Mouse (Mus musculus) CH12.LX (cell line): ENCODE measurements around the gene Rbms2. TPM values are rescaled to one million over a fixed set of nuclear protein-coding genes. Genes with fewer than 3 reads are reported as not detected.
A peak's percentile ranks its signal among the peaks of the same experiment; 100 is the strongest.

Experiments
- DNase-seq: peaks from one replicate; pipeline ENCODE4 v3.0.0-alpha.2; 2013; ENCODE audit errors: extremely low read depth
- H3K27ac ChIP-seq: 2 replicates; pipeline ENCODE4 v1.5.1; 2012; ENCODE audit warnings: low read depth, mild to moderate bottlenecking, control low read depth, moderate library complexity; ENCODE audit not compliant: insufficient read depth
- H3K27me3 ChIP-seq: replicated peaks from 2 replicates; pipeline ENCODE3; 2012; ENCODE audit warnings: inconsistent platforms
- H3K36me3 ChIP-seq, 2 experiments: replicated peaks in 1 of 2; 2 replicates each; pipeline versions ENCODE3 to v1.6.1; 2012; ENCODE audit warnings: inconsistent platforms in 1 of 2, low read length in 1 of 2, mild to moderate bottlenecking in 1 of 2, mixed read lengths in 1 of 2, moderate library complexity in 1 of 2; ENCODE audit not compliant: control insufficient read depth in 1 of 2, insufficient read depth in 1 of 2
- H3K4me1 ChIP-seq, 2 experiments: 2 replicates each; pipeline ENCODE4 v1.6.1; 2012; ENCODE audit warnings: inconsistent platforms in 1 of 2, moderate library complexity in 1 of 2; ENCODE audit not compliant: insufficient read depth in 2 of 2, control insufficient read depth in 1 of 2
- H3K4me2 ChIP-seq: 2 replicates; pipeline ENCODE4 v1.6.1; 2012; ENCODE audit warnings: low read depth, mild to moderate bottlenecking, control low read depth; ENCODE audit not compliant: poor library complexity, insufficient read depth, severe bottlenecking
- H3K4me3 ChIP-seq, 3 experiments: fragments of 150-350 bp in 1 of 3; sonication (generic) in 1 of 3; replicated peaks in 1 of 3; 2 replicates each; pipeline versions ENCODE3 to v1.5.1; 2011 to 2012; ENCODE audit warnings: low read depth in 2 of 3, low read length in 2 of 3, mild to moderate bottlenecking in 2 of 3, moderate library complexity in 2 of 3, control low read depth in 1 of 3, improper control_type of control experiment in 1 of 3, inconsistent platforms in 1 of 3, mixed read lengths in 1 of 3; ENCODE audit not compliant: poor library complexity in 1 of 3
- H3K79me2 ChIP-seq: replicated peaks from 2 replicates; pipeline ENCODE4 v1.6.1; 2012; ENCODE audit warnings: mild to moderate bottlenecking, moderate library complexity; ENCODE audit not compliant: control insufficient read depth, poor library complexity, insufficient read depth, severe bottlenecking; ENCODE audit errors: extremely low read depth
- H3K9ac ChIP-seq: 2 replicates; pipeline ENCODE4 v1.6.1; 2012; ENCODE audit warnings: low read depth, mild to moderate bottlenecking, control low read depth, moderate library complexity; ENCODE audit not compliant: insufficient read depth
- H3K9me3 ChIP-seq: replicated peaks from 2 replicates; pipeline ENCODE3; 2012; ENCODE audit warnings: low read length, inconsistent platforms, mixed read lengths
- BHLHE40 ChIP-seq: IDR thresholded peaks from 2 replicates; pipeline ENCODE4 v1.6.1; 2011; ENCODE audit warnings: mild to moderate bottlenecking, low read depth, low read length, improper control_type of control experiment
- CHD1 ChIP-seq: IDR thresholded peaks from 2 replicates; pipeline ENCODE4 v1.6.1; 2012; ENCODE audit warnings: low read depth, low read length, improper control_type of control experiment, inconsistent platforms
- CHD2 ChIP-seq: IDR thresholded peaks from 2 replicates; pipeline ENCODE4 v1.6.1; 2011; ENCODE audit warnings: low read length, improper control_type of control experiment
- CTCF ChIP-seq, 2 experiments: IDR thresholded peaks in 1 of 2; conservative IDR thresholded peaks in 1 of 2; 2 replicates each; pipeline ENCODE4 v1.5.1; 2011 to 2012; ENCODE audit warnings: low read depth in 2 of 2, low read length in 2 of 2, improper control_type of control experiment in 1 of 2, inconsistent platforms in 1 of 2, mild to moderate bottlenecking in 1 of 2, moderate library complexity in 1 of 2
- E2F4 ChIP-seq: IDR thresholded peaks from 2 replicates; pipeline ENCODE4 v1.6.1; 2011; ENCODE audit warnings: low read depth, low read length, improper control_type of control experiment; ENCODE audit not compliant: insufficient replicate concordance
- ELF1 ChIP-seq: IDR thresholded peaks from 2 replicates; pipeline ENCODE4 v1.6.1; 2014; ENCODE audit warnings: low read depth, mild to moderate bottlenecking, inconsistent platforms, low read length, improper control_type of control experiment
- ETS1 ChIP-seq: conservative IDR thresholded peaks from 2 replicates; pipeline ENCODE4 v1.6.1; 2012; ENCODE audit warnings: low read depth, mild to moderate bottlenecking, inconsistent platforms, low read length, improper control_type of control experiment, moderate library complexity
- HCFC1 ChIP-seq: IDR thresholded peaks from 2 replicates; pipeline ENCODE4 v1.6.1; 2012; ENCODE audit warnings: low read depth, mild to moderate bottlenecking, inconsistent platforms, low read length, improper control_type of control experiment
- JUN ChIP-seq: IDR thresholded peaks from 2 replicates; pipeline ENCODE4 v1.6.1; 2011; ENCODE audit warnings: low read depth, mild to moderate bottlenecking, low read length, improper control_type of control experiment, moderate library complexity; ENCODE audit not compliant: insufficient read depth
- MAFK ChIP-seq: IDR thresholded peaks from 2 replicates; pipeline ENCODE4 v1.6.1; 2011; ENCODE audit warnings: low read length, improper control_type of control experiment; ENCODE audit not compliant: insufficient replicate concordance
- MAX ChIP-seq: IDR thresholded peaks from 2 replicates; pipeline ENCODE4 v1.6.1; 2011; ENCODE audit warnings: low read length, improper control_type of control experiment
- MAZ ChIP-seq: IDR thresholded peaks from 2 replicates; pipeline ENCODE4 v1.6.1; 2012; ENCODE audit warnings: low read depth, mild to moderate bottlenecking, inconsistent platforms, low read length, improper control_type of control experiment, moderate library complexity
- MEF2A ChIP-seq: IDR thresholded peaks from 2 replicates; pipeline ENCODE4 v1.6.1; 2014; ENCODE audit warnings: low read depth, mild to moderate bottlenecking, inconsistent platforms, low read length, improper control_type of control experiment, borderline replicate concordance
- NRF1 ChIP-seq: IDR thresholded peaks from 2 replicates; pipeline ENCODE4 v1.6.1; 2014; ENCODE audit warnings: low read depth, mild to moderate bottlenecking, inconsistent platforms, low read length, improper control_type of control experiment, moderate library complexity
- PAX5 ChIP-seq: IDR thresholded peaks from 2 replicates; pipeline ENCODE4 v1.6.1; 2012; ENCODE audit warnings: low read length, inconsistent platforms, mixed read lengths
- POLR2A ChIP-seq: IDR thresholded peaks from 2 replicates; pipeline ENCODE4 v1.6.1; 2011; ENCODE audit warnings: low read depth, mild to moderate bottlenecking, improper control_type of control experiment, low read length
- POLR2AphosphoS2 ChIP-seq: IDR thresholded peaks from 2 replicates; pipeline ENCODE4 v1.6.1; 2011; ENCODE audit warnings: low read depth, low read length, improper control_type of control experiment
- RAD21 ChIP-seq: IDR thresholded peaks from 2 replicates; pipeline ENCODE4 v1.6.1; 2011; ENCODE audit warnings: low read depth, mild to moderate bottlenecking, low read length, improper control_type of control experiment, moderate library complexity
- SMC3 ChIP-seq: IDR thresholded peaks from 2 replicates; pipeline ENCODE4 v1.6.1; 2011; ENCODE audit warnings: low read depth, low read length, improper control_type of control experiment
- TBP ChIP-seq: conservative IDR thresholded peaks from 2 replicates; pipeline ENCODE4 v1.6.1; 2011; ENCODE audit warnings: low read depth, low read length, improper control_type of control experiment
- TCF12 ChIP-seq: IDR thresholded peaks from 2 replicates; pipeline ENCODE4 v1.6.1; 2014; ENCODE audit warnings: low read depth, mild to moderate bottlenecking, inconsistent platforms, low read length, improper control_type of control experiment
- USF1 ChIP-seq: IDR thresholded peaks from 2 replicates; pipeline ENCODE4 v1.6.1; 2014; ENCODE audit warnings: low read depth, mild to moderate bottlenecking, inconsistent platforms, low read length, improper control_type of control experiment
- USF2 ChIP-seq: conservative IDR thresholded peaks from 2 replicates; pipeline ENCODE4 v1.6.1; 2011; ENCODE audit warnings: low read depth, low read length, improper control_type of control experiment
- ZKSCAN1 ChIP-seq: IDR thresholded peaks from 2 replicates; pipeline ENCODE4 v1.6.1; 2012; ENCODE audit warnings: low read depth, inconsistent platforms, low read length, improper control_type of control experiment, borderline replicate concordance
- dilution Hi-C: fragments of 300-500 bp; cut with MboI; formaldehyde crosslinking; loops from 2 replicates; pipeline ENCODE4 v1.14.3; 2020; ENCODE audit warnings: low sequenced_read_pairs; ENCODE audit not compliant: extremely low pct_unique_long_range_greater_than_20kb, extremely low pct_ligation_motif_present
- in situ Hi-C: fragments of 300-500 bp; cut with MboI; formaldehyde crosslinking; loops from 3 replicates; pipeline ENCODE4 v1.14.3; 2019; ENCODE audit warnings: low sequenced_read_pairs, low pct_ligation_motif_present, low pct_unique_long_range_greater_than_20kb, mixed read lengths
- polyA plus RNA-seq: library from polyadenylated mRNA; unstranded; fragments of >175 nt; gene quantifications from 2 replicates; pipeline ENCODE4 v1.2.1, GENCODE M21; 2012; ENCODE audit warnings: low read depth; ENCODE audit not compliant: insufficient read length
- total RNA-seq, 2 experiments: library from RNA; depleted of rRNA; stranded (reverse); fragments of 300-350 nt in 1 of 2; fragments of >200 nt in 1 of 2; gene quantifications; 2 replicates each; pipeline ENCODE4 v1.2.3; 2012 to 2014

Gene Rbms2
- total and polyA plus RNA-seq, 3 experiments = 9.1 to 36.6 (median 9.8) TPM

DNA sequence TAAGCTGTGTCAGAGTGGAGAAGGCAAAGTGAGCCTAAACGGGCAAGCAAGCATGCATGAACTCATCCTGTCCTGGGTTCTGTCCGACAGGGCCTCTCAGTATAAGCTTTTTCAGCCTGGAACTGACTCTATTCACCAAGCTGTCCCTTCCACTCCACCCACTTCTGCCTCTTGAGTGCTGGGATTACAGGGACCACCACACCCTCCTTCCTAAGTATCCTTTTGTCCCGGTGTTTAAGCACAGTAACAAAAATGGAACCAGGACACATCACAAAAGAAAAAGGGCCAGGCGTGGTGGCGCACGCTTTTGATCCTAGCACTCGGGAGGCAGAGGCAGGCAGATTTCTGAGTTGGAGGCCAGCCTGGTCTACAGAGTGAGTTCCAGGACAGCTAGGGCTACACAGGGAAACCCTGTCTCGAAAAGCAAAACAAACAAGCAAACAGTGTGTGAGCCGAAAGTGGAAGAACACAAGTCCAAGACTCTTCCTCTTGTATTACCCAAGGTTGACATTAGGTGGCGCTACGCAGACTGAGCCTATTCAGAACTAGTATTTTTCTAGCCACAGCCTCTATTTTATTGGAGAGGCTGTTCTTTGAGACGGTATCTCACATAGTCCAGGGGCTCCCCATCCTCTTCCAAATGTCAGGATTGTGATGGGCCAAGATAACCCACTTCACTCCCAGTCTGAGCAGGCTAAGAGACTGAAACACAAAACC, 39.7 kb downstream of the Rbms2 start:
- in situ Hi-C loops = loop anchor here (10.0 kb wide), 1 partner anchor 46 kb away; the partner anchor contains the start of gene Baz2a

DNA sequence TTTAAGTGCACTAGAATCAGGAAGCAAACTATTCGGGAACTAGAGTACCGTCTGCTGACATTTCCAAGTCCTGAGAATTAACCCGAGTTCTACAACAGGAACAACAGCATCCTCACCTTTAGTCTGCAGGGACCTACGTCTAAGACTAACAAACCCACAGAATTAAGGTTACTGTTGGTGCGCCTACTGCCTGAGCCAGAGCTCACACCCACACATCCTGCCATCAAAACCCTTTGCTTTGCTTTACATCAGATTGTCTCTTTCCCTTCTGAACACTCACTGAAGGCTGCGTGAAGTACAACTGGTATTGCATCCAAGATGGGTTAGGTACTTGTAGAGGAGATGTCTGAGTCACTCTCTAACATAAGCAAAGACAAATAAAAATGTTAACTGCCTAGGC, 44.7 kb downstream of the Rbms2 start:
- Histone ChIP-seq H3K36me3 (peaks cover 18 to 79% of the 10 kb centered on the region in 2 experiments), H3K9me3 (no peaks in the 10 kb centered on the region), H3K9ac (no peak overlapping the region), H3K27ac (no peak overlapping the region), H3K4me1 (peaks cover 0 to 16% of the 10 kb centered on the region in 2 experiments; a peak in 2 of 4 replicates), H3K4me2 (no peak overlapping the region), H3K4me3 (no peak overlapping the region), H3K27me3 (no peaks in the 10 kb centered on the region), H3K79me2 (no peaks in the 10 kb centered on the region)
- TF ChIP-seq MAZ (no peak), MAX (no peak), POLR2A (no peak), PAX5 (no peak), E2F4 (no peak), USF1 (no peak), NRF1 (no peak), BHLHE40 (no peak), USF2 (no peak), TBP (no peak), CHD2 (no peak), MEF2A (no peak), JUN (no peak), ETS1 (no peak), TCF12 (no peak), ELF1 (no peak), ZKSCAN1 (no peak), CTCF (conservative IDR thresholded peaks at IDR 0.05 in 1 of 2, IDR thresholded peaks at IDR 0.05 in 1 of 2; ENCODE audit: low read depth in 2 of 2, low read length in 2 of 2) (no peak), CHD1 (no peak), MAFK (no peak)
- in situ Hi-C loops = no loop called here
- dilution Hi-C loops = no loop called here
- DNase-seq = no peak

More for the DNA sequence above, 39.7 kb downstream of the Rbms2 start:
- no peaks in the 10 kb centered on the region for H3K79me2 ChIP-seq
- H3K27me3 ChIP-seq = no peaks in the 10 kb centered on the region
- DNase-seq = peak; percentile 72
- no peak overlapping the region for H3K4me2 ChIP-seq
- H3K9ac ChIP-seq = no peak overlapping the region
- H3K36me3 ChIP-seq = peaks cover 25 to 75% of the 10 kb centered on the region in 2 experiments
- TF ChIP-seq RAD21 = peak; percentile 47
- TF ChIP-seq HCFC1 = no peak
- no peak for TF ChIP-seq PAX5
- TF ChIP-seq POLR2AphosphoS2 = no peak
- TF ChIP-seq JUN = no peak
- TF ChIP-seq POLR2A = no peak
- 0 out of 2 replicates have a peak, but pooled peaks have one; percentile 15 for TF ChIP-seq TCF12
- TF ChIP-seq CHD1 = no peak
- TF ChIP-seq SMC3 = peak; percentile 78
- peak; percentile 79 to 86 for TF ChIP-seq CTCF (conservative IDR thresholded peaks at IDR 0.05 in 1 of 2, IDR thresholded peaks at IDR 0.05 in 1 of 2; ENCODE audit: low read depth in 2 of 2, low read length in 2 of 2)
- H3K4me1 ChIP-seq = no peaks in the 10 kb centered on the region
- no peak overlapping the region for H3K4me3 ChIP-seq
- dilution Hi-C loops = no loop called here
- H3K9me3 ChIP-seq = no peaks in the 10 kb centered on the region
- H3K27ac ChIP-seq = no peak overlapping the region
